Mouse (Mus musculus): ENCODE measurements around the gene Ovca2.

DNA sequence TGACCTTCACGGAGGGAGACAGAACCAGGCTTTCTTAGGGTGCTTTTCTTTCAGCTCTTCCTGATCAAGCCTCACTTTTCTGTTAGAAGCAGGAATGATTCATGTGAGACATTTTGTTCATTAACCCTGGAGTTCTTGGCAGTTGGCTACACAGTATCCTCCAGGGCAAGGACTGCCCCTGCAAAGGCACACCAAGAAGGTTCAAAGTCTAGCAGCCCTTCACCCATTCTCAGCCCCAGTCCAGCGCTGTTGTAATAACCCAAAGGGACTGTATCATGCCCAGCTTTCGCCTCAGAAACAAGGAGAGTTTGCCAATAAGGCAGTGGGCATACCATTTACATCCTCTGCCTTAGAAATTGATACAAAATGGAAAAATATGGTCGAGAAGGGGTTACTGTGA lies 43.3 kb downstream of the Ovca2 start:
- TF ChIP-seq MAFK (IDR thresholded peaks at IDR 0.05; ENCODE audit: insufficient read depth, low read depth, low read length) (no peak), ZC3H11A (IDR thresholded peaks at IDR 0.05; ENCODE audit: borderline replicate concordance, low read depth, low read length) (no peak), CHD2 (IDR thresholded peaks at IDR 0.05; ENCODE audit: low read depth, low read length) (no peak), ZNF384 (IDR thresholded peaks at IDR 0.05; ENCODE audit: low read depth, low read length) (no peak), HCFC1 (IDR thresholded peaks at IDR 0.05; ENCODE audit: borderline replicate concordance, insufficient read depth, low read length) (no peak)
